Mouse (Mus musculus) E14TG2a.4 (cell line): Measurements from ENCODE around the gene Cnfn.

Experiments used
- CTCF ChIP-seq: conservative IDR thresholded peaks from 2 replicates; pipeline ENCODE4 v1.5.1; 2014; ENCODE audit warnings: low read length
- NANOG ChIP-seq: IDR thresholded peaks from 2 replicates; pipeline ENCODE4 v1.6.1; 2014; ENCODE audit warnings: borderline replicate concordance, low read length, mixed read lengths
- POU5F1 ChIP-seq: IDR thresholded peaks from 2 replicates; pipeline ENCODE4 v1.6.1; 2014; ENCODE audit warnings: low read length, borderline replicate concordance

DNA sequence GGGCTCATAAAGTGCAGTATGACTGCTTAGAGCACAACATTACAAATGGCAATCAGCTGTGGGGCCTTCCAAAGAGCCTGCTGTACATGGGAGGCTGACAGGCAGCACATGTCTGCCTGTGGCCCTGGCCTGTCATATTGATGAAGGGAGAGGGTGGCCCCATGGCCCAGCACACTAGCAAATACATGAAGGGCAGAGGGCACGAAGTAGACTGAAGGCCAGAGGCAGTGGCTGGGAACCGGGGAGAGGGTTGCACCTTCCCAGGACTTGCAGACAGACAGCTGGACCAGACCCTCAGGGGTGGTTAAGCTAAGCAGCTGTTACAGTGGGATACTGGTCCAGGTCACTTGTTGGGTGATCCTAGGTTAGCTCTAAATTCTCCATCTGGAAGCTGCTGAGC lies 21.5 kb upstream of the Cnfn start:
- TF ChIP-seq CTCF = no peak
- no peak for TF ChIP-seq NANOG
- TF ChIP-seq POU5F1 = no peak
